Mouse (Mus musculus): ENCODE results near the gene Mesp1. TPM values are rescaled to one million over a fixed set of nuclear protein-coding genes. Genes with fewer than 3 reads are reported as not detected.
A peak's percentile ranks its signal among the peaks of the same experiment; 100 is the strongest.

The Mesp1 gene
- polyA plus RNA-seq, 1 experiment from 2014 or later, result not detected

- no peak for ATAC-seq (ENCODE audit: low FRiP score)
- H3K27ac ChIP-seq, result no peak overlapping the region
- H3K27me3 ChIP-seq, result 0 out of 2 replicates have a peak, but pooled peaks cover 3% of the 10 kb centered on the region
- H3K4me3 ChIP-seq (replicated peaks), result no peak overlapping the region
- 92% methylated on average over 6 of the region's 6 CpGs for whole genome bisulfite sequencing
- H3K4me1 ChIP-seq, result no peaks in the 10 kb centered on the region
- no peak overlapping the region for H3K9ac ChIP-seq
- H3K4me2 ChIP-seq, result no peak overlapping the region
- H3K36me3 ChIP-seq (replicated peaks), result no peaks in the 10 kb centered on the region
- H3K9me3 ChIP-seq, result no peaks in the 10 kb centered on the region
Measured at GRCm38 (mm10) chr7:79749511-79749910, 44.1 kb downstream of the Mesp1 start.

- Histone ChIP-seq H3K27ac (no peak overlapping the region), H3K9ac (no peak overlapping the region), H3K9me3 (no peaks in the 10 kb centered on the region), H3K4me1 (peaks cover 7% of the 10 kb centered on the region), H3K36me3 (replicated peaks) (no peaks in the 10 kb centered on the region), H3K4me2 (no peak overlapping the region), H3K27me3 (0 out of 2 replicates have a peak, but pooled peaks cover 3% of the 10 kb centered on the region), H3K4me3 (replicated peaks) (no peak overlapping the region)
- ATAC-seq (ENCODE audit: low FRiP score), result no peak
- 87% methylated on average over 6 of the region's 6 CpGs for WGBS
Measured at GRCm38 (mm10) chr7:79747659-79748058, 45.9 kb downstream of the Mesp1 start.

GRCm38 (mm10) chr7:79744585-79744984 lies 49.0 kb downstream of the Mesp1 start:
- no peaks in the 10 kb centered on the region for H3K36me3 ChIP-seq (replicated peaks)
- no peak overlapping the region for H3K4me3 ChIP-seq (replicated peaks)
- peaks cover 11% of the 10 kb centered on the region for H3K4me1 ChIP-seq
- 88% methylated on average over 5 of the region's 5 CpGs for WGBS
- H3K4me2 ChIP-seq, result no peak overlapping the region
- no peaks in the 10 kb centered on the region for H3K9me3 ChIP-seq
- H3K27ac ChIP-seq, result no peak overlapping the region
- H3K9ac ChIP-seq, result no peak overlapping the region
- 0 out of 2 replicates have a peak, but pooled peaks cover 3% of the 10 kb centered on the region for H3K27me3 ChIP-seq
- no peak for ATAC-seq (ENCODE audit: low FRiP score)

- Histone ChIP-seq H3K9me3 (no peaks in the 10 kb centered on the region), H3K27me3 (0 out of 2 replicates have a peak, but pooled peaks cover 3% of the 10 kb centered on the region), H3K4me3 (replicated peaks) (no peak overlapping the region), H3K4me2 (no peak overlapping the region), H3K36me3 (replicated peaks) (no peaks in the 10 kb centered on the region), H3K4me1 (peaks cover 11% of the 10 kb centered on the region), H3K9ac (no peak overlapping the region), H3K27ac (no peak overlapping the region)
- 95% methylated on average over 9 of the region's 9 CpGs for WGBS
- ATAC-seq (ENCODE audit: low FRiP score), result no peak
Measured at GRCm38 (mm10) chr7:79744051-79744450, 49.5 kb downstream of the Mesp1 start.

GRCm38 (mm10) chr7:79742659-79743536 lies 50.7 kb downstream of the Mesp1 start, which contains the start of the genes Pex11a and Wdr93:
TSS of gene Pex11a (minus strand) at chr7:79743131.
TSS of gene Wdr93 (plus strand) at chr7:79743163.
- 3% methylated on average over 44 of the region's 46 CpGs for WGBS
- Histone ChIP-seq H3K4me3 (replicated peaks) (peak within 1 kb of the TSS; percentile 74), H3K9ac (peak within 1 kb of the TSS; percentile 68), H3K9me3 (no peaks in the 10 kb centered on the region), H3K27me3 (0 out of 2 replicates have a peak, but pooled peaks cover under 1% of the 10 kb centered on the region), H3K27ac (no peak within 1 kb of the TSS), H3K36me3 (replicated peaks) (no peaks in the 10 kb centered on the region), H3K4me2 (peak within 1 kb of the TSS; percentile 95), H3K4me1 (peaks cover 11% of the 10 kb centered on the region)
- peak; percentile 87 for ATAC-seq (ENCODE audit: low FRiP score)

- no peak for ATAC-seq (ENCODE audit: low FRiP score)
- Histone ChIP-seq H3K4me3 (replicated peaks) (peak overlapping the region; percentile 74), H3K27me3 (no peaks in the 10 kb centered on the region), H3K4me2 (peak overlapping the region; percentile 95), H3K36me3 (replicated peaks) (peaks cover 4% of the 10 kb centered on the region; the same call in 1 of the 2 replicates), H3K9me3 (no peaks in the 10 kb centered on the region), H3K9ac (peak overlapping the region; percentile 68), H3K4me1 (peaks cover 11% of the 10 kb centered on the region), H3K27ac (no peak overlapping the region)
- 24% methylated on average over 11 of the region's 11 CpGs for WGBS
Measured at GRCm38 (mm10) chr7:79742277-79742658, 51.3 kb downstream of the Mesp1 start.

Other genes starting within 250 kb of the Mesp1 start
- gene Rhcg, start 176.1 kb downstream of the Mesp1 start, polyA plus RNA-seq (2016; fragmentation: Nextera tagmentation; extraction: Ambion mirVana), result 7.1 and 8.5 TPM in 2 replicates
- gene Ticrr, start 133.6 kb downstream of the Mesp1 start, polyA plus RNA-seq (2016; fragmentation: Nextera tagmentation; extraction: Ambion mirVana), result 15.5 and 16.4 TPM in 2 replicates
- 7.0 and 7.7 TPM in 2 replicates for gene Kif7, start 78.1 kb downstream of the Mesp1 start, polyA plus RNA-seq (2016; fragmentation: Nextera tagmentation; extraction: Ambion mirVana)
- 0.13 TPM in 1 of 2 replicates, not detected in the other for gene Plin1, start 60.9 kb downstream of the Mesp1 start, polyA plus RNA-seq (2016; fragmentation: Nextera tagmentation; extraction: Ambion mirVana)
- gene Pex11a, start 50.7 kb downstream of the Mesp1 start, polyA plus RNA-seq (2016; fragmentation: Nextera tagmentation; extraction: Ambion mirVana), result 9.4 and 9.5 TPM in 2 replicates
- 0.14 and 0.24 TPM in 2 replicates for gene Wdr93, start 50.6 kb downstream of the Mesp1 start, polyA plus RNA-seq (2016; fragmentation: Nextera tagmentation; extraction: Ambion mirVana)
- 0.46 and 0.75 TPM in 2 replicates for gene Mesp2, start 16.9 kb upstream of the Mesp1 start, polyA plus RNA-seq (2016; fragmentation: Nextera tagmentation; extraction: Ambion mirVana)
- 1.9 and 2.9 TPM in 2 replicates for gene Anpep, start 67.3 kb upstream of the Mesp1 start, polyA plus RNA-seq (2016; fragmentation: Nextera tagmentation; extraction: Ambion mirVana)
- 48.2 and 58.7 TPM in 2 replicates for gene Ap3s2, start 126.9 kb upstream of the Mesp1 start, polyA plus RNA-seq (2016; fragmentation: Nextera tagmentation; extraction: Ambion mirVana)
- 18.5 and 19.9 TPM in 2 replicates for gene Arpin, start 141.6 kb upstream of the Mesp1 start, polyA plus RNA-seq (2016; fragmentation: Nextera tagmentation; extraction: Ambion mirVana)
- 30.5 and 33.9 TPM in 2 replicates for gene Zfp710, start 231.0 kb upstream of the Mesp1 start, polyA plus RNA-seq (2016; fragmentation: Nextera tagmentation; extraction: Ambion mirVana)

Measured in forebrain, embryonic 12.5 days (tissue).